Mouse (Mus musculus) forelimb bud, embryonic 11.5 days (tissue): ENCODE data around the gene Slc46a2.

Source experiments
- DNase-seq: peaks from one replicate; pipeline ENCODE4 v3.0.0-alpha.2; 2012; ENCODE audit warnings: low read depth, low spot score

The Slc46a2 gene

DNA sequence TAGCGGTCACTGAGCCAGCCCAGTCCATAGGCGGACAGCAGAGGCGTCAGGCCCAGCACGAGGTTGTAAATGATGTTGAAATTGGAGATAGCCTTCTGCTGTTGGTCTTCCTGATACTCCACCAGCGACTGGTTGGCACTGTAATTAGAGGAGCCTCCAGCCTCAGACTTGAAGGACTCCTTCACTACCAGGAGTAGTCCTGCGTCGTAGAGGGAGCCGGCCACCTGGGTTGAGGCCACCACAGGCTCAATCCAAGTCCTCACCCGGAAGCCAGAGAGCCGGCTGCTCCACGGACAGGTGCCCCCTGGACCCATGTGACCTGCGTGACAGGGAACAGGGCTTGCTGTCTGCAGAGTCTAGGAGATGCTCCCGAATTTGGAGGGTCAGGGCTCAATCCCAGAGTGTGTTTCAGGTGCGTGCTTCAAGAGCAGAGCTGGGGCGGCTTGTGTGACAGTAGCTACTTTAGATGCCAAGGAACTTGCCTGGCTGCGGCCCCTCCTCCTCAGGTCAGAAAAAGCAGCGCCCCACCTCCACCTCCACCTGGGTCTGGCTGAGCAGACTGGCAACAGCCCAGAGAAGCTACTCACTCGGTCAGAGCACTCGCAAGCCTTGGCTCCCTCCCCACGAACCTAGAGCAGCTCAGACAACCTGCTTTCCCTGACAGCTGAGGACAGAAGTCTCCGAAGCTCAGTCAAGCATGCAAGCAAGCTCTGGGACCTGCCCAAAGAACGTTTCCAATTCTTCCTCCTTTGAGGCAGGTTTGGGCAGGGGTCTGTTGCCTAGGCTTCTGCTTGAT is at the start of gene Slc46a2:
TSS of gene Slc46a2 (minus strand) at position 449 of the 796 bp plus-strand sequence.
- no peak for DNase-seq

DNA sequence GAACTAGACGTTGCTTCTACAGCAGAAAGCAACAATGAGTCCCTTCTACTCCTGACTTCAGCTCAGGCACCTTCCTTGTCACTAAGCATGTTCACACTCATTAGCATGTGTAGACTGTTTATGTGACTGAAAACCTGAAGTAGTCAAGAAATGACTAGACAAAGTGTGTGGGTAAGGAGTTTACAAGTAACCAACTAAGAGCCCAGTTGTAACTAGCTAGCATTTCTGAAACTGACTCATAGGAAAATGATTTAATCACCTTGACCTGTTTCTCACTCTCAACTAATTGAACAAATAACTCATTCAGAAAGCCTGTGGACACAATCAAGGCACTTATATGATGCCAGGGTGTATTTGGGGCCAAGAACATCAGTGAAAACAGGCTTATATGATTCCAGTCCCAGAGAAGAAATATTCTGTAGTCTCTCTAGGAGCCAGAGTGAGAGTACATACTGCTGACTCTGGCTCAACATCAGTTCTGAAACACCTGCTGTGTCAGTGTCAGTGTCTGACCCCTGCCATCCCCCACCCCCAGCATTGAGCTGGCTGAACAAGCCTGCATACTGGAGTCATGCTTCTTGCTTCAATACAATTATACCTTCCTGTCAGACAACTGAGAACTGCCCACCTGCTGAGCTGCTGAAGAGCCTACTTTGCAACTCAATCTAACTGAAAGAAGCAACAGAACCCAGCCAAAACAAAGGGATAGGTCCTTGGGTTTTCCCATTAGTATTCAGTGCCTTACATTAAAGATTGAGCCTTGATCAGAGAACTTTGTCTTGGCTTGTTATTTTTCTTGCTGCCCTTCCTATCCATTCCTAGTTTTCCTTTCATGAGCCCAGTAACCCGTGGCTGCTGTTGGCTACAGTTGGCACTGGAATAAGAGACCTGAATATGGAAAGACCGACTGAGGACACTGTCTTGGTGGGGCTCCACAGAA is 48.8 kb upstream of the Slc46a2 start, which contains the start of gene Mup6:
TSS of gene Mup6 (plus strand) at position 890 of the 940 bp plus-strand sequence.
- no peak for DNase-seq

DNA sequence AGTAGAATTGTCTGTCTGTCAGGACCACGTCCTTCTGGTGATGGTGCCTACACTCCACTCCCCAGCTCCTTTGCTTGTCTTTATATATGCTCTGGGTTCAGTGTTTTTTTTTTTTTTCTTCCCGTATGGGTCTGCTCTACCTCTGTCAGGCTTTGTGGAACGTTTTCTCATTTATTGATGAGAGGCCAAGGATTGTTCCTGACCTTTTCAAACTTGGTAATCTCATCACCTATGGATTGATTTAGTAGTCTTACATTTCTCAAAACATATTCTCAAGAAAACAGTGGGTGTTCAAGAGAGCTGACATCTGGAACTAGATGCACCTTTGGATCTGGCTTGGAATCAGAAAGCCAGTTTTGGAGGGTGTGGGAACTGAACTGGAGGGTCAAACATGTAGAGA is 45.8 kb upstream of the Slc46a2 start, which contains the start of gene Mup4:
TSS of gene Mup4 (minus strand) at position 101 of the 400 bp plus-strand sequence.
- DNase-seq = no peak

DNA sequence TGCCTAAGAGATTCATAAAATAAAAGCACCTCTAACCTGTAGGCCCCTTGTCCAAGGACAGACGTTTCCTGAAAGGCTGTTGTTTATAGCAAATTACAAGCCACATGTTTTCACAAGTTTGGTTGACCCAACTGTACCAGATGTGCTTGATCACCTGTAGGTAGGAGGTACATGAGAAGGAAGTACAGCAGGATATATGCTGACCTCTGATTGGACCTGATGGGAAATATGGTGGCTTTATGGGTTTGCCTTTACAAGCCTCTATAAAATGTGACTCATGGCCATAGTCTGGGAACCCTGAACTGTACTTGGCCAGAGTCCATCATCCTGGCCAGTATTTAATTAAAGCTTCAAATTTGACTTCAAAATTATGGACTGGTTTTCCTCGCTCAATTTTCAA is 22.7 kb upstream of the Slc46a2 start:
- DNase-seq = no peak

DNA sequence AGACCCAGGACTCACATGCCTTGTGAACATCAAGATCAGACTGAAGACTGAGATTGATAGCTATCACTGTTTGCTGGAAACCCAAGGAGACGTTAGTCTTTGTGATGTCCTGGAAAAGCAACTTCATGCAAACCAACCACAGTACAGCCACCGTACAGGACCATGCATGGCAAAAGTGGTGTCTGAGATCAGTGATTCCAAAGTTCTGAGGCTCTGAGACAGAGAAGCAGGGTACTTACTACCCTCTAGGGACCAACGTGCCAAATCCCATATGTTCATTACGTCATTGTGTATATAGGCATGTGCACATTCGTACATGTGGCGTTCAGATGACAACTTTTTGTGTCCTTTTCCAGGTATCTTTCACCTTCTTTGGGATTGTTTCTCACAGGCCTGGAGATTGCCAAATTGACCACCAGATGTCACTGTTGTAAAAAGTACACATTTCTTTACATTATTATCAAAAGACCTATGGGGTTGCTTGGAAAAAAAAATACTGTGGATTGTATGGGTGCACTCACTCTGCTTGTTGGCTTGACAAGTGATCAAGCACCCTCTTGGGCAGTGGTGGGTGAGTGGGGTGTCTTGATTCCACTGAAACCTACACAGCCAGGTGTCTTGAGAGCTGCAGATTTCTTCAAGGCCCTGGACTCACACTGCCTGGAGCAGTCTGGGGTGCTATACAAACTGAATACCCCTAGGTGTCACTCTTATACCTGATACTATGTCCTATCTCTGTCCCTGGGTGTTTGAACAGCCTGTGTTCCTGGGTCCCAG is 17.8 kb upstream of the Slc46a2 start:
- DNase-seq = peak; percentile 41

DNA sequence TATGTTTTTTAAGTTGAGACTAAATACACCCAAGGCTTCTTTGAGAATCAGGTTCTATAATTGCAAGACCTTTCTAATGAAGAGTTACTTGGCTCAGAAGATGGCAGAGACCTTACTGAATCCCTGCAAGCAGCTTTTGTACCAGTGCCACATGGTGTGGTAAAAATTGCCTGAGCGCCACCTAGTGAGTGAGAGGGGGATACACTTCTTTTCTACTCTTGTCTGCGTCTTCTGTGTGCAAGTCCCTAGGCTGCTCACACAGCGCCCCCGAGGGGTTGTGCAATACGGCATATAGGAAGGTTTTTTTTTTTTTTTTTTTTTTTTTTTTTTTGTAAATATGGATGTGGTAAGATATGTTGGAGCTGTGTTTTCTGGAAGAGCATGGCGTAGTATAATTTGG is 13.5 kb upstream of the Slc46a2 start:
- peak; percentile 56 for DNase-seq

DNA sequence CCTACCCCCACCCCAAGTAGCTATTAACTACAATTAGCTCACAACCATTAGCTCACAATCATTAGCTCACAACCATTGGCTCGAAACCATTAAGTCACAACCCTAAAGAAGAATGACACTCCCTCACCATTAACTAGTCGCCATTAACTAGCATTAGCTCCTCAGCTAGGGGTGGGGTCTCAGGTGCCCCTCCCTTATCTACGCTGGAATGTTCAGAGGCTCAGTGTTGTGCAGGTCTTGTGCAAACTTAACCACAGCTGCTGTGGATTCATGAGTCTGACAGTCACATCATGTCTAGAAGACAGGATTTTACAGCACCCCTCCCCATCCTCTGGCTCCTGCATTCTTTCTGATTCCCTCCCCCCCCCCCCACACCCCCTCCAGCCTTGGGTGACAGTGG is 12.8 kb upstream of the Slc46a2 start:
- DNase-seq = no peak

DNA sequence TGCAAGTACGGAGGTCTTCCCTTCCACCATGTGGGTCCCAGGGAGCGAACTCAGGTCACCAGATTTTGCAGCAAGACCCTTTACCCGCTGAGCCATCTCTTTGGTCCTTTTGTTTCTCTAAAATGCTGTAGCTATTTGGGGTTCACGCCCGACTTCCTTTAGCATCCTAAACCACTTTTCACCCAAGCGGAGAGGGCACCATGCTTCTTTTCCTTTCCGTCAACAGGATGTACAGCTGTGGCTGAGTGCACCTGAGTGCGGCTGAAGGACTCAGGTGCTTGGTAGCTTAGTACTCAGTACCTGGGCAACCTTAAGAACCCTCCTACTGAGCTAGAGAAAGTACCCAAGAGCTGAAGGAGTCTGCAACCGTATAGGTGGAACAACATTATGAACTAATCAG is 10.2 kb upstream of the Slc46a2 start:
- no peak for DNase-seq

DNA sequence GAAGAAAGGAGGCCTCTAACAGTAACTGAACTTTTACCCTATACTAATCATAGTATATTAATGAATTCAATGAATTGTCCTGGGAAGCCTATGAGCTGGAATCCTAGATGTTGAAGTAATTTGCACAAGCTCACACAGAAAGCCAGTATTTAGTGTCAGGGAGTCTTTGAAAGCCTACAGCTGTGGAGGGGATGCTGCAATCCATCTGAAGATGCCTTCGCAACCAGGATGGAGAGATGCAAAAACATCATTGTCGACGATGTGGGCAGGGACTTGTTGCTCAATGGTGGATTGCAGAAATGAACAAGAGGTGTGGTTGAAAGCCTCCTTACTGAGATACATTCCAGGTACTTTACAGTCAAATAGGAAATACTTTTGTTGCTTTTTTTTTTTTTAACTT is 3.1 kb upstream of the Slc46a2 start:
- DNase-seq = no peak

DNA sequence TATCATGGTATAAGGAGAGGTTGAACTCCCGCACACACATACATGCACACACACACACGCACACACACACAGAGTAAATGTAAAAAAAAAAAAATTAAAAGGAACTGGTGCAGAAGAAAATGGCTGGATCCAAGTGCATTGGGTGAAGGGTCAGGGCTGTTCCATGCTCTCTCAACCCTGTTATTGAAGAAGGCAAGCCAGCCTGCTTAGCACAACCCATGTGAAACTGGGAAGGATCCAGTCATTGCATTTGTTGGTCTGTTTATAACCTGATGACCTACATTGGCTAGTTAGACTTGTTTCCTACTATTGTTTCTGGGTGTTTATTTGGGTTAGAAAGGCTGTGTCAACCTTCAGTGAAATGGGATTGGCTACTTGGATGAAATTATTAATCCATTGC is 6.1 kb downstream of the Slc46a2 start:
- no peak for DNase-seq

DNA sequence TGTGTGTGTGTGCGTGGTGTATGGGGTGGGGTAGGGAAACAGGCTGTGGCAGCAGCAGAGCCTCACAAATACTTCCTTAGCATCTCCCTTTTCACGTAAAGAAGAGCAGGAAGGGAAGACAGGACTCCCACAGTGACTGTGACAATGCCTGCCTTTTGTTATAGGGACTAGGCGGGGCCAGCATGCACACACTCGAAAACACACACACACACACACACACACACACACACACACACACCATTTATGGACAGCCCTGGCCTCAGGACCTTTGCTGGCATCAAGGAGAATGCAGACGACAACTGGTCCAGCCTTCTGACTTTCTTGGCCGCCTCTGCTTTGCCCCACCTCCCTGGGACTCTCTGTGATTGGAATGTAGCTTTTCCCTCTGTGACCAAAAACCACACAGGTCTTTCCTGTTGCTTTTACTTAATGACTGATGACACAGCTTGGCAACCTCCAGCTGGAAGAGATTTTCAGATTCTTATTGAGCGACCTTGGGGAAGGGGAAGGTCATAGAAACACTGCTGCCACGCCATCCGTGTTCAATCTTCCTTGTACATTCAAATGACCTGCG is 7.1 kb downstream of the Slc46a2 start:
- peak; percentile 13 for DNase-seq

DNA sequence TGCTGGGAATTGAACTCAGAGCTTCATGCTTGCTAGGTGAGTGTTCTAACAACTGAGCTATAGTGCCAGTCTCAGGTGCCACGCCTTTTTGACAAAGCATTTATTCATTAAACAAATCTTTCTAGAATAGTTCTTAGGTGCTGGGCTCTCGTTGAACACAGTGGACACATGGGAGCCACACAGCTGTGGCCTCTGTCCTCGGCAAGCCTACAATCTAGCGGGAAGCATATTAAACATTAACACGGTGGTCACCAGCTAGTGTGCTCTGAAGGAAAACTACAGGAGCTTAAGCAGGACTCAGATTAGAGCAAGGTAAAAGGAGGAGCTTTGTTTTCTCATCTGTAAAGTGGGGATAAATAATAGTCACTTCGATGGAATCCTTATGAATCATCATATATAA is 7.8 kb downstream of the Slc46a2 start:
- no peak for DNase-seq

DNA sequence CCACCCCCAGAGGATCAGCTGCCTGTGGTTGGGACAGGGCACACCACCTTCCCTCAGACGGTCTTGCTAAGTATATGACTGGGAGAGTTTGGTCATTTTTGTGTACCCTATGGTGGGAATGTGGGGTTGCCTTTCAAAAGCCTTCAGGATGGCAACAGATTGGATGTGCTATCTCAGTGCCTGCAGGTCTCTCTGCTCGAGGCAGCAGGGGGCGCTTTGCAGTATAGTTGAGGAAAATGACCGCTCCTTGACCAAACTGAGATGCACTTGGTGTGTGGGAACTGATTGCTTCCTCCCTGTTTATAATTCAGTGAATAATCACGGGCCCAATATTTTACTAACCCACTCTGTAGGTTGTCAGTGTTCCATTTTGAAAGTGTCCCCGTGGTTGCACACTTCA is 12.3 kb downstream of the Slc46a2 start:
- DNase-seq = no peak

DNA sequence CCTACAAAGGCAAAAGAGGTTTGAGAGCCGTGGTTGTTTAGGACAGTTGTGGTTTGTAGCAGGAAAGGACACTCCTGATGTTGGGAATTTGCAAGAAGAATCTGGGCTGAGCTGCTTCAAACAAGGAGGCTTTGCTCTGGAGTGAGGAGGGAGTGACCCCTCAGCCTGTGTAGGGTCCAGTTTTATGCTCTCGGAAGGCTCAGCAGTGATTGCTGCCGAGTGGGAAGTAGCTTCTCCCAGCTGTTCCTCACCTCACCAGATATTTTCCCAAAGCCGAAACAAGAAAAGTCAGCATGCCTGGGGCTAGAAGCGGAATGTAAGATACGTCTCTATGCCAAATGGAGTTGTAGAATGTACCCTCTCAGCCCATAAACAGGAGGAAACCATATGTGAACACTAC is 13.0 kb downstream of the Slc46a2 start:
- DNase-seq = no peak

DNA sequence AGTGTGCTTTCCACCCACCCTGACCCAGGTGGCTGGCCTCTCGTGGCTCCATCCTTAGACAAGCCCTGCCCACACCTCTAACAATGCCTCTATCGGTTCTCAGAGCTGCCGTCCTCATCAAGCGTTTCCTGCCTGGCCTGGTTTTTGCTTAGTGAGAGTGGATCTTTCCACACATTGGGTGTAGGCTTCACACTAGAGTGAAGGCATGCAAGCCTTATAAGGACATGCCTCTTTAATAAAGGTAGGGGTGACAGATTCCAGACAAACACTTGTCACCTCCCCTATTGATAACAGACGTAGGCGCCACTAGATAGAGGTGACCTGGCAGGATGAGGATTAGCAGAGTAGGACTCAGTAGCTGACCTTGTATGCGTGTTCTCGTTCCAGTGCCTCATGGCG is 16.3 kb downstream of the Slc46a2 start:
- no peak for DNase-seq

DNA sequence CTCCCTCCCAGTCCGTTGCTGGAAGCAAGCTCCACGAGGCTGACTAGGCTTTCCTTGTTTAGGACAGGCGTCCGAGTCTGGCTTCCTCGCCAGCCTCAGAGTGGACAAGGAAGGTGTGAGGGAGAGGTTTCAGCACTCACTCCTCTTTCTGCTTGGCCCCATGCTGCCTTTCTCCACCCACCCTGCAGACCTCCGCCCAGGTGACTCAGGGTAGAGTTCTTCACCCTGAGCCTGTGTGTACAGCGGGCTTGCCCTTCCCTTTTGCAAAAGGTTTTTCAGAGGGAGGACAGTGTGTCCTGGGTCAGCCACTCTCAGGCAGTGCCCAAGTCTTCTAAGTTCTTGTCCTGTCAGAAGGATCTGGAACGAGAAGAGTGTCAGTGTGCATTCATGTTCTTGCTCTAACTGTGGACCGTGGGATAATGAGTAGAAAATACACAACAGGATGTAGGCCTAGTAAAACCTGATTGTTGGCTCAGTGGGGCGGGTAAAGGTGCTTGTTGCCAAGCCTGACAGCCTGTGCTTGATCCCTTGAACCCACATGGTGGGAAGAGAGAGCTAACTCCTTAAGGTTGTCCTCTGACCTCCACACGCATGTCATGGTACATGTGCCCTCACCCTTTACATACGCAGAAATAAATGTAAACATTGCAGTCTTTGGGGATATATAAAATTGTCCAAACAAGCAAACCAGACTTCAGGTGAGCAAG is 16.9 kb downstream of the Slc46a2 start:
- no peak for DNase-seq

DNA sequence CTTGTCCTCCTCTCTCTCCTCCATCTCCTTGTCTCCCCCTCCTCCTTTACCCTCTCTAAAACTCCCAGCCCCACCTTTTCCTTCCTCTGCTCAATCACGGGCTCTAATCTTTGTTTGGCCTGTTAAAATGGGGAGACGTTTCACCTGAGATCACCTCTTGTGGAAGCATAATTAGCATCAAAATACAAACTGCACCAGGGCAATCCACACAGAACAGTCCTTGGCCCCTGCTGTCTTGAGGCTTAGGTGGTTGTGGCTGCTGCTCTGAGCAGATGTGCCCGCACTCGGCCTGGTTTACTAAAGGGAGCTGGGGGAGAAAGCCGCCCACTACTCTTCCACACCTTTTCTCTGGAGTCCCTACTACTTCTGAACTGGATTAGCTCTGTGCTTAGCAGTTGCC is 18.9 kb downstream of the Slc46a2 start:
- DNase-seq = no peak

DNA sequence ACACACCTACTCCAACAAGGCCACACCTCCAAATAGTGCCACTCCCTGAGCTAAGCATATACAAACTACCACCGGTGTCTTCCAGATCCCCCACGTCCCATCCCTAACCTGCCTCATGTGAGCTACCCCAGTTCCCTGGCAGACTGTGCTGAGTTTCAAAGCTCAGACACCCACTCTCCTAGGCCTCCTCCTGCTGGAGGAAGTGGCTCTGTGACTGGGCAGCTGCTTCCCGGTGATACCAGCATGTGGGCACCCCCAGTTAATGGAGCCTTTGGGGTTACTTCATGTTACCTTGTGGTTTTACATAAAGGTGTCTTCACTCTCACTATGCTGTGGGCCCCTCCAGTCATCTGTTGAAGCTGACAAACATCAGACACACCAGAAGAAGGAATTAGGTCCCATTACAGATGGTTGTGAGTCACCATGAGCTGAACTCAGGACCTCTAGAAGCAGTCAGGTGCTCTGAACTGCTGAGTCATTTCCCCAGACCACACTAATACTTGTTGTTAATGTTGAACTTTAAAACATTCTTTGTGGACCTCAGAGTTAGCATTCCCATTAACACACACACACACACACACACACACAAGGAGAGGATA is 19.8 kb downstream of the Slc46a2 start:
- DNase-seq = no peak

DNA sequence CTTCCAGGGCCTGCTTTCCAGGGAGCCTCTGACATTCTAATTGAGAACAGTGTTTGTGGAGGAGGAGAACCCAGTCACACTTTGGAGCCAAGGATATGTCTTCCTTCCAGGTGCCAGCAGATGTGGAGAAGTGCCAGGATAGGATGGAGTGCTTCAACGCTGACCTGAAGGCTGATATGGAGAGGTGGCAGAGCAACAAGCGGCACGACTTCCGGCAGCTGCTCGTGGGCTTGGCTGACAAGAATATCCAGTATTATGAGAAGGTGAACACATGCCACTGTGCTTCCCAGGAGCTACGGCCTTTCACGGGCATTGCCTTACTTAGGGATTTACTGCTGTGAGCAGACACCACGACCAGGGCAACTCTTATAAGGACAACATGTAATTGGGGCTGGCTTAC is 20.4 kb downstream of the Slc46a2 start:
- DNase-seq = no peak

DNA sequence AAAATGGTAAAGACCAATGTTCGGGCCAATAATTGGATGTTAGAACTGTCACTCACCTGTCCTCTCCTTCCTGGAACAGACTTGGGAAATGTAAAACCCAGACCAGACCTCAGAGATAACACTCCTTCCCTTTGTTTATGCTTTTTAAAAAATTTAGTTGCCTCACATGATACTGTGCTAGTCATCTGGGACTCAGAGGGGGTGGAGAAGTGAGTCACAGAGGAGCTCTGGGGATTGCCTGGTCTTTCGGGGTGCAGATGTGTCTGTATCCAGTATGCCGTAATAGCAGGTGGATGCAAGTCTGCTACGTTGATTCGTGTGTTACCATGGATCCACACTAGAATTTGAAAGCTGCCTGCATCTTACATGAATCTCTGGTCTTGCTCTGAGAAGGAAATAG is 22.1 kb downstream of the Slc46a2 start:
- DNase-seq = no peak
